Mouse (Mus musculus) hindbrain, embryonic 12.5 days (tissue): ENCODE measurements around the gene Tymp. TPM values are rescaled to one million over a fixed set of nuclear protein-coding genes. Genes with fewer than 3 reads are reported as not detected.

ENCODE experiments used
- ATAC-seq: fragments of 200-750 bp; cut with Nextera tagmentation; 2 replicates; pipeline ENCODE4 v1.8.0; 2017; ENCODE audit warnings: moderate TSS enrichment; ENCODE audit not compliant: low FRiP score
- H3K27ac ChIP-seq: fragments of 300-500 bp; sonication (generic); 2 replicates; pipeline ENCODE4 v1.5.1; 2016; ENCODE audit warnings: mild to moderate bottlenecking
- H3K27me3 ChIP-seq: fragments of 300-500 bp; sonication (generic); 2 replicates; pipeline ENCODE4 v1.6.1; 2016; ENCODE audit warnings: mild to moderate bottlenecking
- H3K36me3 ChIP-seq: fragments of 300-500 bp; sonication (generic); 2 replicates; pipeline ENCODE4 v1.6.1; 2016; ENCODE audit warnings: mild to moderate bottlenecking
- H3K4me1 ChIP-seq: fragments of 300-500 bp; sonication (generic); 2 replicates; pipeline ENCODE4 v1.6.1; 2016
- H3K4me2 ChIP-seq: fragments of 300-500 bp; sonication (generic); replicated peaks from 2 replicates; pipeline ENCODE4 v1.6.1; 2016; ENCODE audit warnings: mild to moderate bottlenecking
- H3K4me3 ChIP-seq: fragments of 300-500 bp; sonication (generic); 2 replicates; pipeline ENCODE4 v1.5.1; 2016; ENCODE audit warnings: mild to moderate bottlenecking
- H3K9ac ChIP-seq: fragments of 300-500 bp; sonication (generic); 2 replicates; pipeline ENCODE4 v1.6.1; 2016; ENCODE audit warnings: mild to moderate bottlenecking, moderate library complexity
- H3K9me3 ChIP-seq: fragments of 300-500 bp; sonication (generic); replicated peaks from 2 replicates; pipeline ENCODE4 v1.6.1; 2016; ENCODE audit warnings: mild to moderate bottlenecking
- whole genome bisulfite sequencing: fragments of 180-500 bp; shearing (Covaris S2); methylation state at CpG from one replicate; pipeline ENCODE4 v1.1.7; 2016; 5-methylcytosine and 5-hydroxymethylcytosine counted together
- polyA plus RNA-seq: library from polyadenylated mRNA; unstranded; fragments of >200 nt; fragmentation: Nextera tagmentation; extraction: Ambion mirVana; gene quantifications from 2 replicates; pipeline ENCODE4 v1.2.1, GENCODE M21; 2016

The Tymp gene
- polyA plus RNA-seq, 1 experiment from 2014 or later: 1.4 TPM

GRCm38 (mm10) chr15:89372536-89372935, 4.3 kb downstream of the Tymp start:
- WGBS: 86% methylated on average over 7 of the region's 7 CpGs
- H3K9ac ChIP-seq: 0 out of 2 replicates have a peak overlapping the region, but pooled peaks have one; percentile 73

GRCm38 (mm10) chr15:89372068-89372467, 4.8 kb downstream of the Tymp start:
- no peak for ATAC-seq
- H3K27me3 ChIP-seq: peaks cover 20% of the 10 kb centered on the region
- H3K4me3 ChIP-seq: no peak overlapping the region
- 0 out of 2 replicates have a peak overlapping the region, but pooled peaks have one; percentile 69 for H3K4me2 ChIP-seq
- whole genome bisulfite sequencing: 89% methylated on average over 13 of the region's 13 CpGs
- H3K36me3 ChIP-seq: peaks cover 59% of the 10 kb centered on the region
- H3K9me3 ChIP-seq: no peaks in the 10 kb centered on the region
- H3K4me1 ChIP-seq: peaks cover 13% of the 10 kb centered on the region
- H3K9ac ChIP-seq: no peak overlapping the region
- no peak overlapping the region for H3K27ac ChIP-seq

More at GRCm38 (mm10) chr15:89372536-89372935, 4.3 kb downstream of the Tymp start:
- no peak overlapping the region for H3K27ac ChIP-seq
- H3K4me2 ChIP-seq: peak overlapping the region; percentile 69
- peaks cover 24% of the 10 kb centered on the region for H3K27me3 ChIP-seq
- H3K9me3 ChIP-seq: no peaks in the 10 kb centered on the region
- ATAC-seq: no peak
- peaks cover 54% of the 10 kb centered on the region for H3K36me3 ChIP-seq
- peaks cover 15% of the 10 kb centered on the region for H3K4me1 ChIP-seq
- H3K4me3 ChIP-seq: peak overlapping the region; percentile 63

GRCm38 (mm10) chr15:89365141-89365551, 11.7 kb downstream of the Tymp start:
- no peak overlapping the region for H3K4me2 ChIP-seq
- no peaks in the 10 kb centered on the region for H3K9me3 ChIP-seq
- no peak for ATAC-seq
- H3K9ac ChIP-seq: no peak overlapping the region
- no peak overlapping the region for H3K4me3 ChIP-seq
- H3K27ac ChIP-seq: no peak overlapping the region
- WGBS: 90% methylated on average over 4 of the region's 4 CpGs
- H3K27me3 ChIP-seq: no peaks in the 10 kb centered on the region
- H3K36me3 ChIP-seq: peaks cover 95% of the 10 kb centered on the region
- H3K4me1 ChIP-seq: no peaks in the 10 kb centered on the region

- H3K36me3 ChIP-seq: peaks cover 78% of the 10 kb centered on the region
- no peaks in the 10 kb centered on the region for H3K27me3 ChIP-seq
- WGBS: 94% methylated on average over 7 of the region's 7 CpGs
- no peak overlapping the region for H3K4me2 ChIP-seq
- peaks cover 3% of the 10 kb centered on the region; the same call in 1 of the 2 replicates for H3K4me1 ChIP-seq
- H3K27ac ChIP-seq: no peak overlapping the region
- no peak for ATAC-seq
- H3K9ac ChIP-seq: no peak overlapping the region
- H3K9me3 ChIP-seq: no peaks in the 10 kb centered on the region
- H3K4me3 ChIP-seq: no peak overlapping the region
Measured at GRCm38 (mm10) chr15:89363051-89363450, 13.8 kb downstream of the Tymp start.

GRCm38 (mm10) chr15:89358784-89359183, 18.1 kb downstream of the Tymp start:
- WGBS: 88% methylated on average over 3 of the region's 3 CpGs
- H3K36me3 ChIP-seq: peaks cover 36% of the 10 kb centered on the region
- H3K4me2 ChIP-seq: no peak overlapping the region
- no peak for ATAC-seq
- no peak overlapping the region for H3K4me3 ChIP-seq
- H3K4me1 ChIP-seq: peaks cover 30% of the 10 kb centered on the region
- H3K27ac ChIP-seq: no peak overlapping the region
- no peak overlapping the region for H3K9ac ChIP-seq
- no peaks in the 10 kb centered on the region for H3K9me3 ChIP-seq
- H3K27me3 ChIP-seq: no peaks in the 10 kb centered on the region

GRCm38 (mm10) chr15:89356372-89356771, 20.5 kb downstream of the Tymp start:
- Histone ChIP-seq H3K36me3 (peaks cover 39% of the 10 kb centered on the region), H3K27me3 (no peaks in the 10 kb centered on the region), H3K27ac (peak overlapping the region; percentile 82), H3K9me3 (no peaks in the 10 kb centered on the region), H3K4me1 (peaks cover 31% of the 10 kb centered on the region), H3K9ac (peak overlapping the region; percentile 80), H3K4me2 (peak overlapping the region; percentile 69), H3K4me3 (peak overlapping the region; percentile 79)
- peak; percentile 35; the same call in 1 of the 2 replicates for ATAC-seq
- under 1% methylated on average over 15 of the region's 15 CpGs for WGBS

GRCm38 (mm10) chr15:89355241-89356187, 21.3 kb downstream of the Tymp start, which contains the start of the genes Lmf2 and Ncaph2:
Gene Lmf2, minus strand, starts transcription at chr15:89355659.
Gene Ncaph2, plus strand, starts transcription at chr15:89355719.
- Histone ChIP-seq H3K9me3 (no peaks in the 10 kb centered on the region), H3K4me1 (peaks cover 31% of the 10 kb centered on the region), H3K9ac (peak within 1 kb of the TSS; percentile 80), H3K4me3 (peak within 1 kb of the TSS; percentile 79), H3K27ac (peak within 1 kb of the TSS; percentile 82), H3K36me3 (peaks cover 39% of the 10 kb centered on the region), H3K4me2 (peak within 1 kb of the TSS; percentile 69), H3K27me3 (no peaks in the 10 kb centered on the region)
- peak; percentile 90 for ATAC-seq
- WGBS: under 1% methylated on average over 64 of the region's 64 CpGs

GRCm38 (mm10) chr15:89354455-89354854, 22.4 kb downstream of the Tymp start:
- Histone ChIP-seq H3K27ac (no peak overlapping the region), H3K9me3 (no peaks in the 10 kb centered on the region), H3K9ac (peak overlapping the region; percentile 80), H3K27me3 (no peaks in the 10 kb centered on the region), H3K4me2 (peak overlapping the region; percentile 69), H3K4me3 (peak overlapping the region; percentile 79), H3K4me1 (peaks cover 31% of the 10 kb centered on the region), H3K36me3 (peaks cover 36% of the 10 kb centered on the region)
- no peak for ATAC-seq
- 81% methylated on average over 7 of the region's 7 CpGs for WGBS

- Histone ChIP-seq H3K27me3 (no peaks in the 10 kb centered on the region), H3K27ac (no peak overlapping the region), H3K36me3 (peaks cover 36% of the 10 kb centered on the region), H3K4me3 (0 out of 2 replicates have a peak overlapping the region, but pooled peaks have one; percentile 79), H3K9me3 (no peaks in the 10 kb centered on the region), H3K4me1 (peaks cover 31% of the 10 kb centered on the region), H3K9ac (peak overlapping the region; percentile 80; the same call in 1 of the 2 replicates), H3K4me2 (peak overlapping the region; percentile 69)
- no peak for ATAC-seq
- WGBS: 94% methylated on average over 16 of the region's 16 CpGs
Measured at GRCm38 (mm10) chr15:89353837-89354236, 23.0 kb downstream of the Tymp start.

- Histone ChIP-seq H3K9me3 (no peaks in the 10 kb centered on the region), H3K9ac (no peak overlapping the region), H3K4me1 (peaks cover 27% of the 10 kb centered on the region), H3K4me2 (no peak overlapping the region), H3K27ac (no peak overlapping the region), H3K4me3 (no peak overlapping the region), H3K36me3 (peaks cover 36% of the 10 kb centered on the region), H3K27me3 (no peaks in the 10 kb centered on the region)
- 97% methylated on average over 12 of the region's 12 CpGs for WGBS
- ATAC-seq: no peak
Measured at GRCm38 (mm10) chr15:89352795-89353194, 24.0 kb downstream of the Tymp start.

- no peak for ATAC-seq
- H3K4me1 ChIP-seq: peaks cover 23% of the 10 kb centered on the region
- H3K27me3 ChIP-seq: no peaks in the 10 kb centered on the region
- no peak overlapping the region for H3K9ac ChIP-seq
- H3K4me2 ChIP-seq: no peak overlapping the region
- no peak overlapping the region for H3K4me3 ChIP-seq
- no peaks in the 10 kb centered on the region for H3K9me3 ChIP-seq
- no peak overlapping the region for H3K27ac ChIP-seq
- H3K36me3 ChIP-seq: peaks cover 36% of the 10 kb centered on the region
- WGBS: 96% methylated on average over 14 of the region's 14 CpGs
Measured at GRCm38 (mm10) chr15:89352054-89352453, 24.8 kb downstream of the Tymp start.

- H3K4me1 ChIP-seq: peaks cover 16% of the 10 kb centered on the region
- no peak overlapping the region for H3K4me3 ChIP-seq
- no peak overlapping the region for H3K9ac ChIP-seq
- ATAC-seq: no peak
- H3K36me3 ChIP-seq: peaks cover 36% of the 10 kb centered on the region
- WGBS: 88% methylated on average over 15 of the region's 15 CpGs
- no peak overlapping the region for H3K27ac ChIP-seq
- H3K4me2 ChIP-seq: no peak overlapping the region
- H3K9me3 ChIP-seq: no peaks in the 10 kb centered on the region
- H3K27me3 ChIP-seq: no peaks in the 10 kb centered on the region
Measured at GRCm38 (mm10) chr15:89351302-89351701, 25.5 kb downstream of the Tymp start.
